Mouse (Mus musculus) retina, postnatal 1 day (tissue): ENCODE results near the gene Timm22.

Source experiments
- DNase-seq: peaks from one replicate; pipeline ENCODE4 v3.0.0-alpha.2; 2012

Timm22 gene

DNA sequence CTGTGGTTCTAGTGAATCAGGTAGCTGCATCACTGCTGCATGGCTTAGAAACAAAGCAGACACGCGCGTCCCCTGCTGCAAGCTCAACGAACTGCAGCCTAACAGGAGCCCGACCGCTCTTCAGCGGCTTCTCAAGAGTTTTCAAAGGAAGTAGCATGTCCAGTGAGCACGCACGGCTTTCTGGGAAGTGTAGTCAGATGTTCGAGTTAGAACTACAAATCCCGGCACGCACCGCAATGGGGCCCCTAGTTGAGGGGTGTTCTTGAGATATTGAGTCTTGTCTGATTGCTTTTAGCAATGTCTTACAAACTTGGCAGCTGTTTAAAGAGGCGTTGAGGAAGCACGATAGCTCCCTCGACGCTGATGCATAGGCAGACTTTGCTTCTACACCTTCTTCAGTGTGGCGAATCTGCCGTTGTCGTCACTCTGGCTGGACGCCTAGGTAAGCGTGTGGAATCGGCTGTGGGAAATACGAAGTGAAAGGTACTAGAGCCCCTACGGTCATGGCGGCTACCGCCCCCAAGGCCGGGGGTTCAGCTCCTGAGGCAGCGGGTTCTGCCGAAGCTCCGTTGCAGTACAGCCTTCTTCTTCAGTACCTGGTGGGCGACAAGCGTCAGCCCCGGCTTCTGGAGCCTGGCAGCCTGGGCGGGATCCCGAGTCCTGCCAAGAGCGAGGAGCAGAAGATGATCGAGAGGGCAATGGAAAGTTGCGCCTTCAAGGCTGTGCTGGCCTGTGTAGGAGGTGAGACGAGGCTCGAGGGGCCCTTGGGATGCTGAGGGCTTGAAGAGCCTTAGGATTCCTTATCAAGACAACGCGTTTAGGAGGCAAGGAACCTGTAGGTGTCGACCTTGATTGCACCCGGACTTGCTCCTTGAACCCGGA lies at the start of gene Timm22:
Gene Timm22, plus strand, starts transcription at position 251 of the 882 bp plus-strand sequence.
- peak; percentile 99 for DNase-seq

DNA sequence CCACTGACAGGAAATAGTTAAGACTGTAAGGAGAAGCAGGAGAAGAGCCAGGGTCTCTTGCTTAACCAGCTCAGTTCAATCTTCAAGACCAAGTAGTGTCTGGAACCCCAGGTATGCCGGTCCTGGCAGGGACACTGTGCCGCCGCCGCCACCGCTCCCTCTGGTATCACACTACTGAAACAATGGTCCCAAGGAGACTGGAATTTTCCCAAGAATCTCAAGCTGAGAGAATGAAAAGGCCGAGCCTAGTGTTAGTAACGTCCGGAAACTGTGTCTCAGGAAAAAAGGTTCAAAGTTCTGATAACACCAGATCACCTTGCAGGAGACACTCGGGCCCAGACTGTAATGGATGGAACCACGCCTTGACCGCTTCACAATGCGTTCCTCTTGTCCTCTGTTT lies 49.3 kb upstream of the Timm22 start:
- no peak for DNase-seq

DNA sequence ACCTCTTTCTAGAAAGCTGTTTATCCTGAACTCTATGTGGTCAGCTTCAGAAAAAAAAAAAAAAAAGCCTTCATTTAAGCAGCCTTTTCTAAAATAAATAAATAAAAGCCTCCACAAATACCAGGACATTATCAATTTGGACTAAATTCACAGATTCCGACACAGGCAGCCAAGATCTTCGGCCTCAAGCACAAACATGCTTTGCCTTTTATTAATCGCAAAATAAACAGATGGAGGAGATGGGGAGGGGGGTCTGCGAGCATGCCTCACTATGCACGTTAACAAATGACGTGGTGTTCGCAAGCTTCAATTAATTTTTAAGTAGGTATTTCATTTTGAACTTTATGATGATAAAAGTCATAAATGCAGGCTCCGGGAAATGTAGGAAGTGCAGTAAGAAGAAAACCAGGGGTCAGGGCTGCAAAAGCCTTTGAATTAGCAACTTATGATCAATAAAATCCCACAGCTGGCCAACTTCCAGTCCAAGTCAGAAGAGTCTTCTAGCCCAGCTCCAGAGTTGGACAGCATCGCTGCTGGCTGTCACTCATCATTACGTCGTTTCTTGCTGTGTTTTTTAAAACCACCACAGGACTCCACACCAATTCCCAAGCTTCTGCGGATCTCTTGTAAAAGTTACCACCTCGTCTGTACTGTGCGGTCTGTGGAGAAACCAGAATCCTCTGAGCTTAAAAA lies 48.0 kb upstream of the Timm22 start:
- no peak for DNase-seq

- peak; percentile 50 for DNase-seq
These were observed 46.5 kb upstream of the Timm22 start for GRCm38 (mm10) chr11:76360255-76360654.

- DNase-seq, result no peak
These were observed 45.3 kb upstream of the Timm22 start for GRCm38 (mm10) chr11:76361422-76361821.

GRCm38 (mm10) chr11:76363178-76363577 lies 43.6 kb upstream of the Timm22 start:
- peak; percentile 45 for DNase-seq

- peak; percentile 38 for DNase-seq
These were observed 43.1 kb upstream of the Timm22 start for GRCm38 (mm10) chr11:76363636-76364035.

DNA sequence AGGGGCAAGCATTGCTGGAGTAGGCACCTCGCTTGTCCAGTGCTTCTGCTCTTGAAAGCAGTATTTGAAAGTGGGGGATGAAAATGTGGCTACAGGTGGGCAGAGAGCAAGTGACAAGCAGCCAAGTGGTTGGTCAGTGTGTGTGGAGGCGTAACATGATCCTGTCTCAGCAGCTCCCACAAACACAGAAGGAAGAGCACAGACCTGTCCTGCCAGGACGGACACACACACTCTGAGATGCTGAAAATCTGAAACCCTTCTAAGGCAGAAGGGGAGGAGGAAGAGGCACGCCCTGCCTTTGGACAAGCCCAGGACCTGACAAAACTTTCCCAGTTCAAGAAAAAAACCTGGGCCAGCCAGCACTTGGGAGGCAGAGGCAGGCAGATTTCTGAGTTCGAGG lies 42.7 kb upstream of the Timm22 start:
- DNase-seq, result no peak

DNA sequence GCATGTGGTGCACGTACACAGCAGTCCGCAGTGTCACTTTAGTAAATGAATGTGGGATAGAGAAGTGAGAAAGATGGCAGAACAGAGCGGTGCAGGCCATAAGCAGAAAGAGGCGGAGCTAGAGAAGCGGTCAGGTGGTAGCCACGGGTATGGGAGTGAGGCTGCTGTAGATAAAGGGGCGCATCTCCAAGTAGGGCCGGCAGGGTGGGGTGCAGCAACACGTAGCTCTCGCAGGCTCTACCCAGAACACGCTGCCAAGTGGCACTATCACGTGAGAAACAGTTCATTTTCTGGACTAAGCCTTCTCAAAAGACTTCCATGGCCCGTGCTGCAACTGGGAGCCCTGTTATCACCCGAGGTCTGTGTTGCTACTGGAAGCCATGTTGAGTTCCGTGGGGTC lies 40.0 kb upstream of the Timm22 start:
- DNase-seq, result no peak

DNA sequence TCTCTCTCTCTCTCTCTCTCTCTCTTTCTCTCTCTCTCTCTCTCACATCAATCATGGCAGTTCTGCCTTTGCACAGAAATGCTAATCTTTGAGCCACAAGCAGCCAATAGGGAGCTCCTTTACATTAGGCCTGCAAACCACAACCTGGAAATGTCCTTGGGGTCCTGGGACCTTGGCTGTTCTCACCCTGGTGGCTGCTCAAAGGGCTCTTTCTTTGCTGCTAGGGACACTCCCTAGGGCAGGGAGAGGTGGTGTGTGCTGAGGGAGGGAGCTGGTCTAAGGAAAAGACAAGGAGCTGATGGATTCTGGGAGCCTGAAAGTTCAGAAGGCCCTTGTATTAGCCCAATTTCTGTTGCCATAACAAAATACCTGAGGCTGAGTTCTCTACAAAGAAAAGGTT lies 36.3 kb upstream of the Timm22 start:
- no peak for DNase-seq

DNA sequence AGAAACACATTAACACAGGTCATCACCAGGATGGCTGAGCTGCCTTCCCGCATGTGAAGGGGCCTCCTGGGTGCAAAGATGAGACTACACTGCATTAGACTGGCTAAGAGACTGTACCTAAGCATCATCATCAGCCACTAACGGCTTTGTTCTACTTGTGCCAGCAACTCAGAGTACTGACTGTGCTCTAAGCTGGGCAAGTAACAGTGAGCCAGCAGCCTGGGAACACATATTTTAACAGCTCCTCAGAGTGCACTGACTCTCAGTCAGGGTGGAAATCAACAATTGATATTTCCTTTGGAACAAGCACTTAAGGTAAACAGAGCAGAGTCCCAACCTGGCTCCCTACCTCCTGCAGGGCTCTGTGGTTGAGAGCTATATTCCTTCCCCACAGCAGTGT lies 34.6 kb upstream of the Timm22 start:
- no peak for DNase-seq

DNA sequence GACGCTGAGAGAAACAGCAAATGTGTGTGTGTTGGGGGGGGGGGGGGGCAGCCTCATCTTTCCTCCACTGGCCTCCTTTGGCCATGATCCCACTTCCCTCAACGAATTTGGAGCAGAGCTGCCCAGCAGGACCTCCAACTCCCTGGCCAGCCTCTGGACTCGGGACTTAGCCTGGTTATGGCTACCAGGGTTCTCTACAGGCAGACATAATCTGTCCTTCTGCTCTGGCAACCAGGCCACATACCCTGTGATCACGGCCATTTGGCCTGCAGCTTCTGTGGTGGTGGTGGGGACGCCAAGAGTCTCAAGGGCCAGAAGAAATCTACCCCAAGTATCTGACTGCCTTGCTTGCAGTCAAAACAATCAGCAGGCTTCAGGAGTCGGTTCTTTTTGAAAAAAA lies 34.2 kb upstream of the Timm22 start:
- DNase-seq, result no peak

GRCm38 (mm10) chr11:76374491-76375185 lies 32.1 kb upstream of the Timm22 start:
- DNase-seq, result peak; percentile 47

DNA sequence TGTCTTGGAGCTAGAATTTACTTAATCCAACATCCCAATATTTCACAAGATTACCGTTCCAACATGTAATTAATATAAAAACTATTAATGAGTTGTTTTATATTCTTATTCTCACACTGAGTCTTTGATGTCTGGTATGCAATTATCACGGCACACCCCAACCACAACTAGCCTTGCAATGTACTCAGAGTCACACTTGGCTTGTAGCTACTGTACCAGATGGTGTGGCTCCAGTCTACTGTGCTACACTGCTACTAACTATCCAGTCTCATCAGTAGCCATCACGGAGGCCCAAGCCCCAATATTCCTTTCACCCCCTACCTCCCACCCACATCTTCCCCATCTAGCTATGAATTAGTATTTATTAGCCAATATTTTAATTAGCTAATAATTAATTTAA lies 30.3 kb upstream of the Timm22 start:
- no peak for DNase-seq

GRCm38 (mm10) chr11:76379921-76380544 lies 26.7 kb upstream of the Timm22 start:
- DNase-seq, result peak; percentile 46

- no peak for DNase-seq
These were observed 25.4 kb upstream of the Timm22 start for GRCm38 (mm10) chr11:76381201-76381885.

DNA sequence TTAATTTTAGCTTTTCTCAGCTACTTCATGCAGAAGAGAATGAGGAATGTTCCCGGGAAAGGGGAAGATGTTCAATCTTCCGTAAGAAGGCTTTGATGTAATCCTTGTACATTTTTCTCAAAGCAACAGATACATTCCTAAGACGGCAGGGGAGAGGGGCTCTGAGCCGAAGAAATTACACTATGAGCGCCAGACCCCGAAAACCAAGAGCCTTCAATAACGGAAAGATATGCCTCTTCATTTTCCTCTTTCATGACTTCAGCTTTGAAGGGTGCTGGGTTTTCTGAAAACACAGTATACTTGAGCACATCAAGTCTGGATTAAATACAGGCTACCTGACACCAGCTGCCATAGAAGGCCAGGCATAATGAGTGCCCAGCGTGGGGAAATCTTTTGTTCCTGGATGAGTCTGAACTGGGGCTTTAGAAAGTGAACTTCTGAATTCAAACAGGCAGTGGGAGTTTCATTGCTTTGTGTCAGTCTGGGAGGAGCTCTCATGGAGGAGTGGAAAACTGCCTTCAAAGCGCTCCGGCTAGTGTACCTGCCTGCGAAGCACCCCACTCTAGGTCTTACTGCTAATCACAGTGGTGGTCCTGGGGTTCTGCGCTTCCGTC lies 23.9 kb upstream of the Timm22 start:
- DNase-seq, result peak; percentile 49

DNA sequence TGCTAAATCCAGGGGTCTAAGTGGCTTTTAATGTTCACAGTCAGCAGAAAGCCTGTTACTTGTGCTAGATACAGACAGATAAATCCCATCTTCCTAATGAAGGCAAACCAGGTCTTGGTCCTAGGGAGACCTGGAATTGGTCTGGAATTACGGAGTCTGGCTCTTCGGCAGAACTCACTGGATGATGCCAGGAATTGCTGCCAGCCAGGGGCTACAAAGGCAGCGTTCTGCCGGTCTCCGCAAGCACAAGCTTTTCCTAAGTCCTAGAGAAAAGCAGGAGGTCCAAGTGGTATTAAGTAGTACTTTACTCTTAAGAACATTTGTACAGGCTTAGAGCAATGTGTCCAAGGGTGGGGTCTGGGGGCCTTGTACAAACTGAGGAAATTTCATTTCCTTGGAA lies 22.4 kb upstream of the Timm22 start:
- DNase-seq, result no peak

DNA sequence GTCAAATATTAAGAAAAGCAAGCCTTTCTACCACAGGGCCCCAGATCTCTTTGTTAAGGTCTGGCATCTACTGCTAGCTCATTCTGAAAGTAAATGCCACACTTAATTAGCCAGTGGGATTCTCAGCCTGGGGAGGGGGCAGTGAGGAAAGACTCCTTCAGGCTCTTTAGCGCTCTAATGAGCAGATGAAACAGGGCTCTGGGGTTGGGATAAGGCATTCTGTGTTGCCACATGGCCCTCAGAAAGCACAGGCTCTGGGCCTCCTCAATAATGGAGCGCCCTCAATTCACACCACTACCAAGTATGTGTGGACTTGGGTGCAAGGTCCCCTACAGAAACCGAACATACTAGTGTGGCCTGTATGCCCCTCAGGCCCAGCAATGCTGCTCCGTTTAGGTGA lies 21.7 kb upstream of the Timm22 start:
- DNase-seq, result peak; percentile 67

DNA sequence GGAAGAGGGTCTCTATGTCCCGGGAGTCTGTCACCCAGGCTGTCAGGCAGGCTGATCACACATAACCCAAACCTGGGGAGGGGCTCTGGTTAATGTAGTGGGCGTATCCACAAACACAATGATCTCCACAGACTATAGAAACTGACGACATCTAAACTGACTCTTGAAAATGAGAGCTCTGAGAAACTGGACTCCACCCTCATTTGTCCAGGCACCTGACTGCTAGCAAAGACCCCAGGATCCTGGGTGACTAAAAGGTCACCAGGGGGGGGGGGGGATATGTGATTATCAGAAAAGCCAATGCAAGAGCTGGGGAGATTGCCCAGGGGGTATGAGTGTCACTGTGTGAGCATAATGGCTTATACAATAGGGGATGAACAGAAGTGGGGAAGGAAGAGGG lies 21.0 kb upstream of the Timm22 start:
- DNase-seq, result peak; percentile 27

DNA sequence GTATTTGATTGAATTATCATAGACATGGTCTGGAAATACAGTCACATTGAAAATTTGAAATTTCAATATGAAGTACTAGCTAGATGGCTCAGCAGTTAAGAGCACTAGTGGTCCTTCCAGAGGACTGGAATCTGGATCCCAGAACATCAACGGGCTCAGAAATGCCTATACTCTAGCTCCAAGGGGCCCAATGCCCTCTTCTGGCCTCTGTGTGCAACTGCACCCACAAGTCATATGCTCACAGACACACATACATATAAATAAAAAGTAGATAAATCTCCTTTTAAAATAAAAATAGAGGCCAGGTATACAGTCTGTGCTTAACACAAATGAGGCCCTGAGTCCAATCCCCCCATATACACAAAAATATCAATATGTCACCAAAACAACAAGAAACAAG lies 19.7 kb upstream of the Timm22 start:
- DNase-seq, result no peak

DNA sequence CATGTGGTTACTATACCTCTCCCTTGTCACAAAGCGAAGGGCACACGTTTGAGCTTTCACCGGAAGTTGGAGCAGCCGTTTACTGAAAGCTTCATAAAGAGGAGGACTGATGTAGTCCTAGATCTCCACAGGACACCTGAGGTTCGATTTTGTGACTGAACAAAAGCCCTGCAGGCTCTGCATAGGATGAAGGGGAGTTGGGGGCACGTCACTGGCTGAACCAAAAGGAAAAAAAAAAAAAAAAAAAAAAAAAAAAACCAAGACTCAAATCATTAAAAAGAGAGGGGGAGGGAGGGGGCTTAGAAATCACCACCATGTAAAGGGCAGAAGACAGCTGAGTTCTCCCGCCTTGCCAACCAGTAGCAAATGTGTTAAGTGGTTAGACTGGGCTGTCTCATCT lies 18.0 kb upstream of the Timm22 start:
- DNase-seq, result no peak
